Mouse (Mus musculus) liver, adult (tissue): ENCODE data around the gene Ccser2.

Source experiments
- GATA4 ChIP-seq: IDR thresholded peaks from 2 replicates; pipeline ENCODE4 v1.6.1; 2014; ENCODE audit warnings: mild to moderate bottlenecking, low read length; ENCODE audit not compliant: insufficient replicate concordance

Gene Ccser2

GRCm38 (mm10) chr14:36914473-36915005, 54.0 kb downstream of the Ccser2 start:
- TF ChIP-seq GATA4 = no peak

GRCm38 (mm10) chr14:36911738-36912137, 56.8 kb downstream of the Ccser2 start:
- TF ChIP-seq GATA4 = no peak

- no peak for TF ChIP-seq GATA4
Measured at GRCm38 (mm10) chr14:36905809-36906522, 62.6 kb downstream of the Ccser2 start.

- TF ChIP-seq GATA4 = no peak
Measured at GRCm38 (mm10) chr14:36904206-36904605, 64.4 kb downstream of the Ccser2 start.

- TF ChIP-seq GATA4 = no peak
Measured at GRCm38 (mm10) chr14:36900883-36901282, 67.7 kb downstream of the Ccser2 start.

GRCm38 (mm10) chr14:36894701-36895100, 73.9 kb downstream of the Ccser2 start:
- no peak for TF ChIP-seq GATA4

GRCm38 (mm10) chr14:36892762-36893358, 75.7 kb downstream of the Ccser2 start:
- no peak for TF ChIP-seq GATA4

GRCm38 (mm10) chr14:36890130-36890529, 78.4 kb downstream of the Ccser2 start:
- no peak for TF ChIP-seq GATA4

GRCm38 (mm10) chr14:36885680-36886079, 82.9 kb downstream of the Ccser2 start:
- TF ChIP-seq GATA4 = no peak

- no peak for TF ChIP-seq GATA4
Measured at GRCm38 (mm10) chr14:36885117-36885516, 83.5 kb downstream of the Ccser2 start.

- TF ChIP-seq GATA4 = no peak
Measured at GRCm38 (mm10) chr14:36883576-36883975, 85.0 kb downstream of the Ccser2 start.

- TF ChIP-seq GATA4 = no peak
Measured at GRCm38 (mm10) chr14:36870257-36870656, 98.3 kb downstream of the Ccser2 start.

- no peak for TF ChIP-seq GATA4
Measured at GRCm38 (mm10) chr14:36868769-36869362, 99.7 kb downstream of the Ccser2 start.

GRCm38 (mm10) chr14:36866966-36867700, 101.4 kb downstream of the Ccser2 start:
- no peak for TF ChIP-seq GATA4

GRCm38 (mm10) chr14:36863877-36864489, 104.6 kb downstream of the Ccser2 start:
- TF ChIP-seq GATA4 = no peak
